Mouse (Mus musculus) liver, postnatal 0 days (tissue): Measurements from ENCODE around the gene Serpinf2. TPM values are rescaled to one million over a fixed set of nuclear protein-coding genes. Genes with fewer than 3 reads are reported as not detected.
A peak's percentile ranks its signal among the peaks of the same experiment; 100 is the strongest.

Source experiments
- ATAC-seq: fragments of 200-750 bp; cut with Nextera tagmentation; 2 replicates; pipeline ENCODE4 v1.8.0; 2017; ENCODE audit warnings: mild to moderate bottlenecking, moderate library complexity
- DNase-seq: peaks from one replicate; pipeline ENCODE4 v3.0.0-alpha.2; 2016
- H3K27ac ChIP-seq: fragments of 300-500 bp; sonication (generic); 2 replicates; pipeline ENCODE4 v1.5.1; 2014; ENCODE audit warnings: antibody characterized with exemption, moderate library complexity, mild to moderate bottlenecking, low read depth
- H3K27me3 ChIP-seq: fragments of 300-500 bp; sonication (generic); 2 replicates; pipeline ENCODE4 v1.6.1; 2014; ENCODE audit warnings: low read length, control low read depth, mixed read lengths; ENCODE audit not compliant: insufficient read depth
- H3K36me3 ChIP-seq: fragments of 300-500 bp; sonication (generic); replicated peaks from 2 replicates; pipeline ENCODE4 v1.6.1; 2014; ENCODE audit warnings: mild to moderate bottlenecking, control low read depth, low read length, moderate library complexity, mixed read lengths; ENCODE audit not compliant: insufficient read depth
- H3K4me1 ChIP-seq: fragments of 300-500 bp; sonication (generic); 2 replicates; pipeline ENCODE4 v1.6.1; 2014; ENCODE audit warnings: antibody characterized with exemption, mild to moderate bottlenecking, control low read depth; ENCODE audit not compliant: insufficient read depth
- H3K4me2 ChIP-seq: fragments of 300-500 bp; sonication (generic); 2 replicates; pipeline ENCODE4 v1.6.1; 2014; ENCODE audit warnings: low read depth, mild to moderate bottlenecking, low read length, moderate library complexity, mixed read lengths
- H3K4me3 ChIP-seq: fragments of 300-500 bp; sonication (generic); 2 replicates; pipeline ENCODE4 v1.5.1; 2014; ENCODE audit warnings: low read depth, low read length
- H3K9ac ChIP-seq: fragments of 300-500 bp; sonication (generic); replicated peaks from 2 replicates; pipeline ENCODE4 v1.6.1; 2014; ENCODE audit warnings: mild to moderate bottlenecking, moderate library complexity
- H3K9me3 ChIP-seq: fragments of 300-500 bp; sonication (generic); 2 replicates; pipeline ENCODE4 v1.6.1; 2016; ENCODE audit warnings: mild to moderate bottlenecking, control low read depth, low read length, mixed read lengths
- CTCF ChIP-seq: sonication (generic); IDR thresholded peaks from 2 replicates; pipeline ENCODE4 v1.5.1; 2016; ENCODE audit warnings: antibody characterized with exemption, low read depth
- EP300 ChIP-seq: IDR thresholded peaks from 2 replicates; pipeline ENCODE4 v1.6.1; 2016; ENCODE audit warnings: antibody characterized with exemption, low read depth, mild to moderate bottlenecking
- WGBS: fragments of 180-500 bp; shearing (Covaris S2); extraction: QIAGEN DNeasy Blood & Tissue Kit; methylation state at CpG from one replicate; pipeline ENCODE4 v1.1.7; 2014; ENCODE audit not compliant: insufficient replicate concordance; 5-methylcytosine and 5-hydroxymethylcytosine counted together
- polyA plus RNA-seq: library from polyadenylated mRNA; unstranded; fragments of >200 nt; fragmentation: Nextera tagmentation; extraction: Ambion mirVana; gene quantifications from 2 replicates; pipeline ENCODE4 v1.2.1, GENCODE M21; 2015

Serpinf2 gene
- polyA plus RNA-seq, 1 experiment from 2014 or later: 975 TPM

- Histone ChIP-seq H3K9me3 (no peaks in the 10 kb centered on the region), H3K4me3 (no peak overlapping the region), H3K4me1 (peaks cover 47% of the 10 kb centered on the region), H3K4me2 (no peak overlapping the region), H3K27me3 (no peaks in the 10 kb centered on the region), H3K27ac (no peak overlapping the region), H3K36me3 (peaks cover 24% of the 10 kb centered on the region), H3K9ac (no peak overlapping the region)
- DNase-seq: no peak
- 93% methylated on average over 6 of the region's 6 CpGs for WGBS
- TF ChIP-seq EP300 (no peak), CTCF (no peak)
- ATAC-seq: no peak
Observed at GRCm38 (mm10) chr11:75464417-75464816, 25.0 kb upstream of the Serpinf2 start.

- 75% methylated on average over 4 of the region's 4 CpGs for WGBS
Observed at GRCm38 (mm10) chr11:75463624-75464023, 24.2 kb upstream of the Serpinf2 start.

GRCm38 (mm10) chr11:75462865-75463336 lies 23.5 kb upstream of the Serpinf2 start:
- TF ChIP-seq EP300: peak; percentile 51; the same call in 1 of the 2 replicates
- no peak for TF ChIP-seq CTCF
- H3K27me3 ChIP-seq: no peaks in the 10 kb centered on the region
- H3K27ac ChIP-seq: peak overlapping the region; percentile 93
- peaks cover 50% of the 10 kb centered on the region for H3K4me1 ChIP-seq
- ATAC-seq (peak; percentile 24), DNase-seq (peak; percentile 93)
- H3K9me3 ChIP-seq: no peaks in the 10 kb centered on the region
- peaks cover 24% of the 10 kb centered on the region for H3K36me3 ChIP-seq
- WGBS: 5% methylated on average over 9 of the region's 9 CpGs
- peak overlapping the region; percentile 93 for H3K9ac ChIP-seq
- H3K4me3 ChIP-seq: peak overlapping the region; percentile 76
- peak overlapping the region; percentile 75 for H3K4me2 ChIP-seq

More at GRCm38 (mm10) chr11:75463624-75464023, 24.2 kb upstream of the Serpinf2 start:
- H3K4me1 ChIP-seq: peaks cover 52% of the 10 kb centered on the region
- no peak for TF ChIP-seq EP300
- TF ChIP-seq CTCF: no peak
- peak overlapping the region; percentile 93 for H3K27ac ChIP-seq
- H3K9ac ChIP-seq: peak overlapping the region; percentile 93; the same call in 1 of the 2 replicates
- no peaks in the 10 kb centered on the region for H3K9me3 ChIP-seq
- no peaks in the 10 kb centered on the region for H3K27me3 ChIP-seq
- peaks cover 24% of the 10 kb centered on the region for H3K36me3 ChIP-seq
- H3K4me3 ChIP-seq: peak overlapping the region; percentile 76
- ATAC-seq (no peak), DNase-seq (no peak)
- H3K4me2 ChIP-seq: peak overlapping the region; percentile 75

GRCm38 (mm10) chr11:75462253-75462783 lies 22.9 kb upstream of the Serpinf2 start:
- TF ChIP-seq CTCF: no peak
- no peak for TF ChIP-seq EP300
- Histone ChIP-seq H3K4me1 (peaks cover 48% of the 10 kb centered on the region), H3K4me3 (peak overlapping the region; percentile 76), H3K9ac (peak overlapping the region; percentile 93), H3K27me3 (no peaks in the 10 kb centered on the region), H3K27ac (peak overlapping the region; percentile 93), H3K4me2 (peak overlapping the region; percentile 75), H3K9me3 (no peaks in the 10 kb centered on the region), H3K36me3 (peaks cover 24% of the 10 kb centered on the region)
- WGBS: 5% methylated on average over 16 of the region's 16 CpGs
- peak; percentile 86 for DNase-seq
- peak; percentile 28 for ATAC-seq

GRCm38 (mm10) chr11:75461743-75462252 lies 22.4 kb upstream of the Serpinf2 start:
- TF ChIP-seq CTCF (no peak), EP300 (no peak)
- H3K4me3 ChIP-seq: peak overlapping the region; percentile 76
- H3K9ac ChIP-seq: peak overlapping the region; percentile 93
- DNase-seq (no peak), ATAC-seq (no peak)
- peak overlapping the region; percentile 93 for H3K27ac ChIP-seq
- no peaks in the 10 kb centered on the region for H3K9me3 ChIP-seq
- no peaks in the 10 kb centered on the region for H3K27me3 ChIP-seq
- H3K36me3 ChIP-seq: peaks cover 24% of the 10 kb centered on the region
- H3K4me1 ChIP-seq: peaks cover 47% of the 10 kb centered on the region
- peak overlapping the region; percentile 75 for H3K4me2 ChIP-seq
- under 1% methylated on average over 28 of the region's 30 CpGs for WGBS

- H3K9me3 ChIP-seq: no peaks in the 10 kb centered on the region
- peak within 1 kb of the TSS; percentile 76 for H3K4me3 ChIP-seq
- peak; percentile 70; the same call in 1 of the 2 replicates for TF ChIP-seq EP300
- TF ChIP-seq CTCF: no peak; the same call in 1 of the 2 replicates
- peak within 1 kb of the TSS; percentile 99 for H3K27ac ChIP-seq
- peaks cover 24% of the 10 kb centered on the region for H3K36me3 ChIP-seq
- WGBS: under 1% methylated on average over 46 of the region's 46 CpGs
- no peaks in the 10 kb centered on the region for H3K27me3 ChIP-seq
- peaks cover 47% of the 10 kb centered on the region for H3K4me1 ChIP-seq
- H3K4me2 ChIP-seq: peak within 1 kb of the TSS; percentile 92
- ATAC-seq (peak; percentile 84), DNase-seq (peak; percentile 99)
- H3K9ac ChIP-seq: peak within 1 kb of the TSS; percentile 93
Observed at GRCm38 (mm10) chr11:75460844-75461742, 21.7 kb upstream of the Serpinf2 start, which contains the start of gene Tlcd2. Gene Tlcd2 (plus strand): TSS chr11:75461715.
